Mouse (Mus musculus): ENCODE measurements around the gene Lrrc58.

DNA sequence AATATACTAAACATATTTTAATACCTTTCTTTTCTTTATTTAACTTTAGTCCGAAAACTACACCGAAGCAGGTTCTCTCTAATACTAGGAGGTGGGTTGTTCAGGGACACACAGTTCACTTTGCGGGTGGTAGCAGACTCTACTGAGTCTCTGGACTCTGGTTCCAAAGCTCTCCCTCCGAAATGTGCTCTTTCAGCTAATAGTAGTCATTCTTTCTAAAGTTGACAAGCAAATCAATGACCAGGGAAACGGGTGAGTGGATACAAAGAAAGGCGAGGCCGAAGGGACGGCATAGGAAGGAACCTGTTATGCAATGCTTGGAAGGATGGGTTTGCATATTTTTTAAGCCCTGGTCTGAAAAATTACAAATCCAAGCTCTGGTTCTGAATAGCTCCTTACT is 10.7 kb upstream of the Lrrc58 start:
- TF ChIP-seq CTCF (IDR thresholded peaks at IDR 0.05; ENCODE audit: borderline replicate concordance, insufficient read depth, low read depth, low read length) (no peak), POLR2A (IDR thresholded peaks at IDR 0.05; ENCODE audit: borderline replicate concordance, insufficient read depth, low read length) (no peak)
